Mouse (Mus musculus) spleen, adult 2 months (tissue): ENCODE data around the gene Olfr93. TPM values are rescaled to one million over a fixed set of nuclear protein-coding genes. Genes with fewer than 3 reads are reported as not detected.

Experiments used
- DNase-seq, 2 experiments: peaks; one replicate each; pipeline versions ENCODE4 v3.0.0 to v3.0.0-alpha.2; 2012 to 2021; ENCODE audit warnings: low spot score in 2 of 2, low read depth in 1 of 2
- H3K27ac ChIP-seq: fragments of 200-500 bp; 2 replicates; pipeline ENCODE4 v1.5.1; 2012; ENCODE audit warnings: low read length, inconsistent platforms; ENCODE audit not compliant: insufficient read depth
- H3K27me3 ChIP-seq: fragments of 200-500 bp; 2 replicates; pipeline ENCODE4 v1.6.1; 2012; ENCODE audit warnings: mild to moderate bottlenecking, moderate library complexity, low read length, inconsistent platforms; ENCODE audit not compliant: control insufficient read depth, insufficient read depth
- H3K36me3 ChIP-seq: fragments of 200-500 bp; 2 replicates; pipeline ENCODE4 v1.6.1; 2012; ENCODE audit warnings: mild to moderate bottlenecking, low read length, inconsistent platforms; ENCODE audit not compliant: control insufficient read depth, insufficient read depth
- H3K4me1 ChIP-seq: fragments of 200-500 bp; 2 replicates; pipeline ENCODE4 v1.6.1; 2011; ENCODE audit warnings: inconsistent platforms; ENCODE audit not compliant: control insufficient read depth, insufficient read depth, insufficient read length
- H3K4me3 ChIP-seq: fragments of 200-500 bp; 2 replicates; pipeline ENCODE4 v1.5.1; 2011; ENCODE audit warnings: mild to moderate bottlenecking, inconsistent platforms; ENCODE audit not compliant: insufficient read depth, insufficient read length; ENCODE audit errors: extremely low read depth
- CTCF ChIP-seq: fragments of 200-500 bp; IDR thresholded peaks from 2 replicates; pipeline ENCODE4 v1.5.1; 2011; ENCODE audit warnings: mild to moderate bottlenecking, inconsistent platforms; ENCODE audit not compliant: insufficient read depth, insufficient read length, insufficient replicate concordance; ENCODE audit errors: extremely low read depth
- POLR2A ChIP-seq: fragments of 200-500 bp; IDR thresholded peaks from 2 replicates; pipeline ENCODE4 v1.6.1; 2011; ENCODE audit warnings: low read depth, low read length, inconsistent platforms
- WGBS: fragments of 180-500 bp; shearing (Covaris S2); methylation state at CpG from one replicate; pipeline ENCODE4 v1.1.7; 2018; 5-methylcytosine and 5-hydroxymethylcytosine counted together
- polyA plus RNA-seq: library from polyadenylated mRNA; depleted of rRNA; stranded (reverse); fragments of >200 nt; gene quantifications from 2 replicates; pipeline ENCODE4 v1.2.3, GENCODE M21; 2012; rRNA removed

The Olfr93 gene
- polyA plus RNA-seq, 1 experiment, result not detected

GRCm38 (mm10) chr17:37092198-37092597 is 69.1 kb downstream of the Olfr93 start:
- TF ChIP-seq CTCF (no peak), POLR2A (no peak)
- Histone ChIP-seq H3K4me1 (no peaks in the 10 kb centered on the region), H3K36me3 (no peaks in the 10 kb centered on the region), H3K27me3 (no peaks in the 10 kb centered on the region), H3K4me3 (no peak overlapping the region), H3K27ac (no peak overlapping the region)
- no peak for DNase-seq
- WGBS, result 6% methylated on average over 1 of the region's 1 CpGs

Other genes with a start within 250 kb of the Olfr93 start
- gene Rnf39, start 218.6 kb downstream of the Olfr93 start, polyA plus RNA-seq, result 0.20 and 0.23 TPM in 2 replicates
- 36.3 and 36.9 TPM in 2 replicates for gene Ppp1r11, start 209.8 kb downstream of the Olfr93 start, polyA plus RNA-seq
- gene Znrd1, start 202.9 kb downstream of the Olfr93 start, polyA plus RNA-seq, result 19.0 and 23.5 TPM in 2 replicates
- 0.31 and 0.57 TPM in 2 replicates for gene Znrd1as, start 202.9 kb downstream of the Olfr93 start, polyA plus RNA-seq
- not detected in 2 replicates for gene 2410137M14Rik, start 180.3 kb downstream of the Olfr93 start, polyA plus RNA-seq
- 0.28 and 0.48 TPM in 2 replicates for gene H2-M5, start 172.0 kb downstream of the Olfr93 start, polyA plus RNA-seq
- gene Zfp57, start 160.3 kb downstream of the Olfr93 start, polyA plus RNA-seq, result 0.62 and 0.75 TPM in 2 replicates
- not detected in 2 replicates for gene Mog, start 138.1 kb downstream of the Olfr93 start, polyA plus RNA-seq
- 28.7 and 29.7 TPM in 2 replicates for gene Gabbr1, start 115.5 kb downstream of the Olfr93 start, polyA plus RNA-seq
- gene Olfr90, start 73.0 kb downstream of the Olfr93 start, polyA plus RNA-seq, result 0.14 TPM in 1 of 2 replicates, not detected in the other
- not detected in 2 replicates for gene Olfr91, start 63.2 kb downstream of the Olfr93 start, polyA plus RNA-seq
- not detected in 2 replicates for gene Olfr92, start 41.4 kb downstream of the Olfr93 start, polyA plus RNA-seq
- 1.1 and 1.5 TPM in 2 replicates for gene Ubd, start 32.4 kb upstream of the Olfr93 start, polyA plus RNA-seq
- gene Olfr94, start 39.5 kb upstream of the Olfr93 start, polyA plus RNA-seq, result not detected in 2 replicates
- gene Olfr95, start 51.6 kb upstream of the Olfr93 start, polyA plus RNA-seq, result not detected in 2 replicates
- gene Olfr96, start 58.7 kb upstream of the Olfr93 start, polyA plus RNA-seq, result not detected in 2 replicates
- not detected in 2 replicates for gene Olfr97, start 75.8 kb upstream of the Olfr93 start, polyA plus RNA-seq
- gene Olfr98, start 102.3 kb upstream of the Olfr93 start, polyA plus RNA-seq, result not detected in 2 replicates
- 27.0 and 27.4 TPM in 2 replicates for gene H2-M3, start 108.7 kb upstream of the Olfr93 start, polyA plus RNA-seq
- gene Olfr99, start 122.0 kb upstream of the Olfr93 start, polyA plus RNA-seq, result not detected in 2 replicates
- gene Olfr101, start 142.8 kb upstream of the Olfr93 start, polyA plus RNA-seq, result not detected in 2 replicates
- not detected in 2 replicates for gene Olfr102, start 155.6 kb upstream of the Olfr93 start, polyA plus RNA-seq
- gene Olfr103, start 178.2 kb upstream of the Olfr93 start, polyA plus RNA-seq, result not detected in 2 replicates
- not detected in 2 replicates for gene Olfr104-ps, start 198.1 kb upstream of the Olfr93 start, polyA plus RNA-seq
- not detected in 2 replicates for gene Olfr105-ps, start 217.5 kb upstream of the Olfr93 start, polyA plus RNA-seq
- gene Olfr106-ps, start 228.9 kb upstream of the Olfr93 start, polyA plus RNA-seq, result not detected in 2 replicates
- gene Olfr107, start 237.7 kb upstream of the Olfr93 start, polyA plus RNA-seq, result not detected in 2 replicates